Mouse (Mus musculus): ENCODE data around the gene Negr1. TPM values are rescaled to one million over a fixed set of nuclear protein-coding genes. Genes with fewer than 3 reads are reported as not detected.

Negr1 gene
- total RNA-seq, 2 experiments from 2014 or later, result 0.56 TPM

GRCm38 (mm10) chr3:157321081-157321573 is 759.5 kb downstream of the Negr1 start:
- TF ChIP-seq CTCF (IDR thresholded peaks at IDR 0.05), result no peak
- H3K4me3 ChIP-seq, result no peak overlapping the region
- no peak overlapping the region for H3K27ac ChIP-seq
- intact Hi-C loops (cut with DNase I), result no loop called here
- no peak for DNase-seq

- no peak overlapping the region for H3K27ac ChIP-seq
- DNase-seq, result no peak
- no peak for TF ChIP-seq CTCF (IDR thresholded peaks at IDR 0.05)
- H3K4me3 ChIP-seq, result no peak overlapping the region
- intact Hi-C loops (cut with DNase I), result no loop called here
These were observed 760.2 kb downstream of the Negr1 start for GRCm38 (mm10) chr3:157321834-157322233.

- intact Hi-C loops (cut with DNase I), result no loop called here
- no peak overlapping the region for H3K27ac ChIP-seq
- no peak overlapping the region for H3K4me3 ChIP-seq
- no peak for DNase-seq
- TF ChIP-seq CTCF (IDR thresholded peaks at IDR 0.05), result no peak
These were observed 772.6 kb downstream of the Negr1 start for GRCm38 (mm10) chr3:157334169-157334568.

- no peak for TF ChIP-seq CTCF (IDR thresholded peaks at IDR 0.05)
- DNase-seq, result no peak
- no peak overlapping the region for H3K4me3 ChIP-seq
- H3K27ac ChIP-seq, result no peak overlapping the region
- intact Hi-C loops (cut with DNase I), result no loop called here
These were observed 787.9 kb downstream of the Negr1 start for GRCm38 (mm10) chr3:157349480-157349879.

GRCm38 (mm10) chr3:157358905-157359304 is 797.3 kb downstream of the Negr1 start:
- TF ChIP-seq CTCF (IDR thresholded peaks at IDR 0.05), result no peak; the same call in 1 of the 2 replicates
- intact Hi-C loops (cut with DNase I), result no loop called here
- H3K27ac ChIP-seq, result no peak overlapping the region

GRCm38 (mm10) chr3:157359840-157360239 is 798.2 kb downstream of the Negr1 start:
- Histone ChIP-seq H3K27ac (no peak overlapping the region), H3K4me3 (no peak overlapping the region)
- DNase-seq, result no peak
- intact Hi-C loops (cut with DNase I), result no loop called here
- no peak for TF ChIP-seq CTCF (IDR thresholded peaks at IDR 0.05)

More at GRCm38 (mm10) chr3:157358905-157359304, 797.3 kb downstream of the Negr1 start:
- no peak for DNase-seq
- no peak overlapping the region for H3K4me3 ChIP-seq

Measured in gastrocnemius, adult 2 months (tissue).